Mouse (Mus musculus): ENCODE measurements around the gene Adam19. TPM values are rescaled to one million over a fixed set of nuclear protein-coding genes. Genes with fewer than 3 reads are reported as not detected.
A peak's percentile ranks its signal among the peaks of the same experiment; 100 is the strongest.

Adam19 gene
- polyA plus RNA-seq, 1 experiment = 51.6 TPM

DNA sequence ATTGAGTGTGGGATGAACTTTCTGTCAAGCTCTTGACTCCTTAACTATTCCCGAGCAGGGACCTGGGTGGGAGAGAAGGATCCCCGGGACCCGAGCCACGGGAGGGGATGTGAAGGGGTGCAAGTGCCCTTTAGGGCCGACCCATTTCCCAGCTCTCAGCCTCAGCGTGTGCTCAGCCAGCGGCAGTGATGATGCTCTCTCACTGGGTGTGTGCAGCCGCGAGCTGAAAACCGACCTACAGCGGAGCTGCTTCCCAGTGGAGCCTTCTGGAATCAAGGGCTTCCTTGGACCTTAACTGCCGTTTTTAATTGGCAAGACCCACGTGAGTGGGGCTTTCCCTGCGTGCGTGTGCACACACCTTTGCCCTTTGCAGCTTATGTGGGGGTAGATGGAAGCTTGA is 16.9 kb upstream of the Adam19 start:
- H3K27me3 ChIP-seq (ENCODE audit: control insufficient read depth, insufficient read depth, low read length, poor library complexity, severe bottlenecking) = no peaks in the 10 kb centered on the region
- no peaks in the 10 kb centered on the region for H3K9me3 ChIP-seq (replicated peaks; ENCODE audit: control insufficient read depth, insufficient read depth, low read length, poor library complexity, severe bottlenecking)
- H3K4me3 ChIP-seq (ENCODE audit: low read depth, low read length) = peak overlapping the region; percentile 39; the same call in 1 of the 2 replicates
- peak overlapping the region; percentile 22 for H3K9ac ChIP-seq (ENCODE audit: low read depth, poor library complexity, severe bottlenecking)
- no peaks in the 10 kb centered on the region for H3K36me3 ChIP-seq (ENCODE audit: control insufficient read depth, insufficient read depth, low read length, poor library complexity, severe bottlenecking)
- 0 out of 2 replicates have a peak overlapping the region, but pooled peaks have one; percentile 7 for H3K27ac ChIP-seq (ENCODE audit: insufficient read depth, low read length)
- no peak for TF ChIP-seq CTCF (IDR thresholded peaks at IDR 0.05; ENCODE audit: low read depth, low read length)
- TF ChIP-seq POLR2A (IDR thresholded peaks at IDR 0.05; ENCODE audit: insufficient read depth, low read length) = no peak
- no peak for TF ChIP-seq EP300 (IDR thresholded peaks at IDR 0.05; ENCODE audit: insufficient read depth, low read depth, low read length)
- peaks cover 10% of the 10 kb centered on the region for H3K4me1 ChIP-seq (ENCODE audit: control insufficient read depth, insufficient read depth, low read length)

- peak overlapping the region; percentile 7; the same call in 1 of the 2 replicates for H3K27ac ChIP-seq (ENCODE audit: insufficient read depth, low read length)
Observed at GRCm38 (mm10) chr11:46039335-46039734, 16.5 kb upstream of the Adam19 start.

GRCm38 (mm10) chr11:46040841-46041556 is 14.8 kb upstream of the Adam19 start:
- no peak overlapping the region for H3K9ac ChIP-seq (ENCODE audit: low read depth, poor library complexity, severe bottlenecking)
- peaks cover 10% of the 10 kb centered on the region for H3K4me1 ChIP-seq (ENCODE audit: control insufficient read depth, insufficient read depth, low read length)
- no peaks in the 10 kb centered on the region for H3K9me3 ChIP-seq (replicated peaks; ENCODE audit: control insufficient read depth, insufficient read depth, low read length, poor library complexity, severe bottlenecking)
- no peaks in the 10 kb centered on the region for H3K36me3 ChIP-seq (ENCODE audit: control insufficient read depth, insufficient read depth, low read length, poor library complexity, severe bottlenecking)
- 0 out of 2 replicates have a peak, but pooled peaks have one; percentile 71 for TF ChIP-seq EP300 (IDR thresholded peaks at IDR 0.05; ENCODE audit: insufficient read depth, low read depth, low read length)
- TF ChIP-seq CTCF (IDR thresholded peaks at IDR 0.05; ENCODE audit: low read depth, low read length) = no peak
- no peak for TF ChIP-seq POLR2A (IDR thresholded peaks at IDR 0.05; ENCODE audit: insufficient read depth, low read length)
- no peaks in the 10 kb centered on the region for H3K27me3 ChIP-seq (ENCODE audit: control insufficient read depth, insufficient read depth, low read length, poor library complexity, severe bottlenecking)
- H3K4me3 ChIP-seq (ENCODE audit: low read depth, low read length) = no peak overlapping the region
- peak overlapping the region; percentile 87 for H3K27ac ChIP-seq (ENCODE audit: insufficient read depth, low read length)

More at GRCm38 (mm10) chr11:46039335-46039734, 16.5 kb upstream of the Adam19 start:
- TF ChIP-seq EP300 (IDR thresholded peaks at IDR 0.05; ENCODE audit: insufficient read depth, low read depth, low read length) = no peak
- H3K36me3 ChIP-seq (ENCODE audit: control insufficient read depth, insufficient read depth, low read length, poor library complexity, severe bottlenecking) = no peaks in the 10 kb centered on the region
- no peaks in the 10 kb centered on the region for H3K27me3 ChIP-seq (ENCODE audit: control insufficient read depth, insufficient read depth, low read length, poor library complexity, severe bottlenecking)
- H3K4me3 ChIP-seq (ENCODE audit: low read depth, low read length) = peak overlapping the region; percentile 39; the same call in 1 of the 2 replicates
- peak overlapping the region; percentile 22 for H3K9ac ChIP-seq (ENCODE audit: low read depth, poor library complexity, severe bottlenecking)
- H3K4me1 ChIP-seq (ENCODE audit: control insufficient read depth, insufficient read depth, low read length) = peaks cover 10% of the 10 kb centered on the region
- no peaks in the 10 kb centered on the region for H3K9me3 ChIP-seq (replicated peaks; ENCODE audit: control insufficient read depth, insufficient read depth, low read length, poor library complexity, severe bottlenecking)

DNA sequence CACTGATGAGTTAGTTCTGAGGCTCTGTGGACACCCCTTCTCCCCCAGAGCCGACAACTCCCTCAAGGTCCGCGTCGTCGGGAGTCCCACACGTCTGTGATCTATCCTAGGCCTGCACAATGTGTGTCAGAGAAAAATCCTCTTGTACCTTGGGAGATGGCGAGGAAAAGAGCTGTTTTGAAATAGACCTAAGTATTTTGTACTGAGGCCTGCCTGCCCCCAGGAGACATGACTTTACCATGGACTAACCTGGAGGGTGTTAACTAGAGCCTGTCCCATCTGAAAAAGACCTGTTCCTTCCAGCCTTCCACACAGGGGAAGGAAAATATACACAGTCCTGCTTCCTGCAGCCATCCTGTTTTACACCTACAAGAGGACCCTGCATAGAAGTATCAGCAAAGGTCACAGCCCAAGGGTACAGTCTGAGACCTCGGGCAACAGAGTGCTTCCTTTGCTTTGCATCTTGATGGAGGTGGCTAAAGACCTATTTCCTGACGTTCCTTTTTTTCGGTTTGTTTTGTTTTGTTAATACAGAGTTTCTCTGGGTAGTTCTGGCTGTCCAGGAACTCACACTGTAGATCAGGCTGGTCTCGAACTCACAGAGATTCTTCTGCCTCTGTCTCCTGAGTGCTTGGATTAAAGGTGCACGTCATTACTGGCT is 14.1 kb upstream of the Adam19 start:
- Histone ChIP-seq H3K9me3 (replicated peaks; ENCODE audit: control insufficient read depth, insufficient read depth, low read length, poor library complexity, severe bottlenecking) (no peaks in the 10 kb centered on the region), H3K27me3 (ENCODE audit: control insufficient read depth, insufficient read depth, low read length, poor library complexity, severe bottlenecking) (no peaks in the 10 kb centered on the region), H3K27ac (ENCODE audit: insufficient read depth, low read length) (peak overlapping the region; percentile 87), H3K4me3 (ENCODE audit: low read depth, low read length) (no peak overlapping the region), H3K9ac (ENCODE audit: low read depth, poor library complexity, severe bottlenecking) (no peak overlapping the region), H3K4me1 (ENCODE audit: control insufficient read depth, insufficient read depth, low read length) (peaks cover 10% of the 10 kb centered on the region), H3K36me3 (ENCODE audit: control insufficient read depth, insufficient read depth, low read length, poor library complexity, severe bottlenecking) (no peaks in the 10 kb centered on the region)
- TF ChIP-seq EP300 (IDR thresholded peaks at IDR 0.05; ENCODE audit: insufficient read depth, low read depth, low read length) (peak; percentile 90), CTCF (IDR thresholded peaks at IDR 0.05; ENCODE audit: low read depth, low read length) (no peak), POLR2A (IDR thresholded peaks at IDR 0.05; ENCODE audit: insufficient read depth, low read length) (no peak)

DNA sequence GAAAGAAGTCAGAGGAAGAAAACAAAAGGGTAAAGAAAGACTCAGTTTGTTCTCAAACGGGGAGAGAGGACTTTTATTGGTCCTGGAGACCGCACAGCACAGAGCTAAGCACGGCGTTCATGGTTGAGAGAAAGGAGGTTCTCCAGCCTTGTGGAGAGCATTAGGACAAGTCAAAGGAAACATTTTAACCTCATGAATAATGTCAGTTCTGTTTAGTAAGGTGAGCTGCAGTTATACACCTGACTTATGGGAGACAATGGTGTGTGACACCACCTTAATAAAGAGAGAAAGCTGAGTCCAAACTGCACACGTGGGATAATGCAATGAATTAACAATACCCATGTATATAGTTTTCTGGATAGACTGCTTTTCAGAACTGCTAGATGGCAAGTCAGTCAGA is 11.0 kb upstream of the Adam19 start:
- Histone ChIP-seq H3K9me3 (replicated peaks; ENCODE audit: control insufficient read depth, insufficient read depth, low read length, poor library complexity, severe bottlenecking) (no peaks in the 10 kb centered on the region), H3K4me1 (ENCODE audit: control insufficient read depth, insufficient read depth, low read length) (peaks cover 6% of the 10 kb centered on the region), H3K9ac (ENCODE audit: low read depth, poor library complexity, severe bottlenecking) (no peak overlapping the region), H3K27ac (ENCODE audit: insufficient read depth, low read length) (no peak overlapping the region), H3K36me3 (ENCODE audit: control insufficient read depth, insufficient read depth, low read length, poor library complexity, severe bottlenecking) (no peaks in the 10 kb centered on the region), H3K27me3 (ENCODE audit: control insufficient read depth, insufficient read depth, low read length, poor library complexity, severe bottlenecking) (no peaks in the 10 kb centered on the region), H3K4me3 (ENCODE audit: low read depth, low read length) (no peak overlapping the region)
- no peak for TF ChIP-seq EP300 (IDR thresholded peaks at IDR 0.05; ENCODE audit: insufficient read depth, low read depth, low read length)
- no peak for TF ChIP-seq POLR2A (IDR thresholded peaks at IDR 0.05; ENCODE audit: insufficient read depth, low read length)
- TF ChIP-seq CTCF (IDR thresholded peaks at IDR 0.05; ENCODE audit: low read depth, low read length) = no peak

DNA sequence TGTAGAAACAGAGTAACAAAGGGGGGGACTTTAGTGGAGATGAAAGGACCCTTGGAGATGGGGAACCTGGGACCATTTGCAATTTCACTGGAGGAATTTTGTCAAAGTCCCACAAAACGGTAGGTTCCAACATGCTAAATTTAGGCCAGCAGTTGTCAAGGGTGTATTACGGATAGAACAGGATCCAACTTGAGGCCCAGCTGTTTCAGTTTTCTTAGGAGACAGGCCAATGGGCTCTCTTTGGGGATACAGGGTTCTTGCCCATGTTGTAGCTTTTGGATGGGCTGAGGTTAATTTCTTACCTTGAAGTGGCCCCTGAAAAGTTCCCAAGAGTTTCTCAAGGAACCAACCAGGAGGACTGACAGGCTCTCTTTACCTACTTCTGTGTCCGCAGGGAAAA is 8.5 kb upstream of the Adam19 start:
- no peak overlapping the region for H3K27ac ChIP-seq (ENCODE audit: insufficient read depth, low read length)
- H3K27me3 ChIP-seq (ENCODE audit: control insufficient read depth, insufficient read depth, low read length, poor library complexity, severe bottlenecking) = no peaks in the 10 kb centered on the region
- H3K4me3 ChIP-seq (ENCODE audit: low read depth, low read length) = no peak overlapping the region
- H3K9ac ChIP-seq (ENCODE audit: low read depth, poor library complexity, severe bottlenecking) = no peak overlapping the region
- no peaks in the 10 kb centered on the region for H3K4me1 ChIP-seq (ENCODE audit: control insufficient read depth, insufficient read depth, low read length)
- TF ChIP-seq CTCF (IDR thresholded peaks at IDR 0.05; ENCODE audit: low read depth, low read length) = no peak
- TF ChIP-seq EP300 (IDR thresholded peaks at IDR 0.05; ENCODE audit: insufficient read depth, low read depth, low read length) = no peak
- no peak for TF ChIP-seq POLR2A (IDR thresholded peaks at IDR 0.05; ENCODE audit: insufficient read depth, low read length)
- H3K9me3 ChIP-seq (replicated peaks; ENCODE audit: control insufficient read depth, insufficient read depth, low read length, poor library complexity, severe bottlenecking) = no peaks in the 10 kb centered on the region
- no peaks in the 10 kb centered on the region for H3K36me3 ChIP-seq (ENCODE audit: control insufficient read depth, insufficient read depth, low read length, poor library complexity, severe bottlenecking)

Data from ES-Bruce4 (cell line).